Mouse (Mus musculus): ENCODE results near the gene Tysnd1. TPM values are rescaled to one million over a fixed set of nuclear protein-coding genes. Genes with fewer than 3 reads are reported as not detected.

Tysnd1 gene
- 0.48 TPM for polyA plus RNA-seq (2014; fragmentation: Illumina TruSeq; extraction: RNeasy Lipid Tissue Mini Kit (QIAGEN cat#74804); ENCODE audit: low replicate concordance)

GRCm38 (mm10) chr10:61694870-61695670, at the start of gene Tysnd1:
TSS of gene Tysnd1 (plus strand) at chr10:61695514.

GRCm38 (mm10) chr10:61647790-61648736, 47.3 kb upstream of the Tysnd1 start, which contains the start of gene Ppa1:
TSS of gene Ppa1 (plus strand) at chr10:61648552.

GRCm38 (mm10) chr10:61680015-61680913, 15.1 kb upstream of the Tysnd1 start, which contains the start of gene Sar1a:
TSS of gene Sar1a (plus strand) at chr10:61680299.

GRCm38 (mm10) chr10:61714771-61715461, 19.6 kb downstream of the Tysnd1 start, which contains the start of gene Aifm2:
TSS of gene Aifm2 (plus strand) at chr10:61715263.

Other genes with a start within 250 kb of the Tysnd1 start
- gene Eif4ebp2, start 242.9 kb upstream of the Tysnd1 start, polyA plus RNA-seq (2014; fragmentation: Illumina TruSeq; extraction: RNeasy Lipid Tissue Mini Kit (QIAGEN cat#74804); ENCODE audit: low replicate concordance), result 21.3 TPM
- 2.0 TPM for gene Lrrc20, start 219.7 kb upstream of the Tysnd1 start, polyA plus RNA-seq (2014; fragmentation: Illumina TruSeq; extraction: RNeasy Lipid Tissue Mini Kit (QIAGEN cat#74804); ENCODE audit: low replicate concordance)
- not detected for gene Npffr1, start 100.0 kb upstream of the Tysnd1 start, polyA plus RNA-seq (2014; fragmentation: Illumina TruSeq; extraction: RNeasy Lipid Tissue Mini Kit (QIAGEN cat#74804); ENCODE audit: low replicate concordance)
- 839 TPM for gene Ppa1, start 47.0 kb upstream of the Tysnd1 start, polyA plus RNA-seq (2014; fragmentation: Illumina TruSeq; extraction: RNeasy Lipid Tissue Mini Kit (QIAGEN cat#74804); ENCODE audit: low replicate concordance)
- 157 TPM for gene Sar1a, start 15.2 kb upstream of the Tysnd1 start, polyA plus RNA-seq (2014; fragmentation: Illumina TruSeq; extraction: RNeasy Lipid Tissue Mini Kit (QIAGEN cat#74804); ENCODE audit: low replicate concordance)
- gene Aifm2, start 19.7 kb downstream of the Tysnd1 start, polyA plus RNA-seq (2014; fragmentation: Illumina TruSeq; extraction: RNeasy Lipid Tissue Mini Kit (QIAGEN cat#74804); ENCODE audit: low replicate concordance), result 2.0 TPM
- 2.9 TPM for gene H2afy2, start 88.6 kb downstream of the Tysnd1 start, polyA plus RNA-seq (2014; fragmentation: Illumina TruSeq; extraction: RNeasy Lipid Tissue Mini Kit (QIAGEN cat#74804); ENCODE audit: low replicate concordance)

All from small intestine, adult 10 weeks (tissue).